ENCODE assay signal across 29 mouse cellular contexts in the genomic region with DNA sequence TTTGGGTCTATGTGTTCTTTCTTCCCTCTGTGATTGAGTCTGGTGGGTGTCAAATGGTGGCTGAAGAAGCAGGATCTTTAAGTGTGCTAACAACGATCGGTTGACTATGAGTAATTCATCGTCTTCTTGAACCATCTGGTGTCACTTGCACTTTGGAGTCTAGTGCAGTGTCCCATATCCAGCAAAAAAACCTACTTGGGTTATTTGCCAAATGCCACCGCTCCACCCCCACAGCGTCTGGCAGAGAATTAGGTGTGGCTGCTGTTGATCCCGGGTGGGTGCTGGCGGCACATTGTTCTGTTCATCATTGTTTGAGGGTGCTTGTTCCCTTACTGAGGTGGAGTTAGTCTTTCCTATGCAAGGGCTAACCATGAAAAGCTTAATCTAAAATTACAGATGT. TPM values are rescaled to one million over a fixed set of nuclear protein-coding genes. Genes with fewer than 3 reads are reported as not detected.
A peak's percentile ranks its signal among the peaks of the same experiment; 100 is the strongest.
DNase-seq lines count a peak whose midpoint lies in the region; ATAC-seq and TF ChIP-seq lines count a peak whose summit lies in the region.
"Had no signal": no experiment of that assay in that cellular context is flagged by ENCODE, and none has a peak within 500 bp of the region (broad histone marks: within the 10 kb centered on the region; RNA-seq: fewer than 3 reads in every experiment).

No protein-coding gene starts in this region.

- H3K9me3 ChIP-seq in forebrain, embryonic 14.5 days (replicated peaks; ENCODE audit: control insufficient read depth, low read length), result no peaks in the 10 kb centered on the region
- no peaks in the 10 kb centered on the region for H3K9me3 ChIP-seq in forebrain, postnatal 0 days (ENCODE audit: low read length)
- no peaks in the 10 kb centered on the region for H3K9me3 ChIP-seq in liver, embryonic 15.5 days (replicated peaks)
- H3K9me3 ChIP-seq: hindbrain, embryonic 12.5 days; limb, embryonic 13.5 days; stomach, embryonic 15.5 days had no signal

- no peak for ATAC-seq in forebrain, embryonic 14.5 days
- no peak for ATAC-seq in forebrain, postnatal 0 days
- no peak for ATAC-seq in liver, embryonic 15.5 days (ENCODE audit: insufficient read depth)
- no peak for ATAC-seq in inflammation-experienced regulatory T-cells, adult 6 months
- ATAC-seq: activated CD4-positive, CD25-positive, alpha-beta regulatory T cell, adult 4 months had no signal

- no peak for DNase-seq in forebrain, embryonic 14.5 days (ENCODE audit: low spot score)
- DNase-seq in forebrain, postnatal 0 days, result no peak
- DNase-seq in layer of hippocampus, adult 18-20 months (ENCODE audit: low spot score in 2 of 2), result peak; percentile 55 to 85
- DNase-seq in layer of hippocampus, postnatal 25 days (ENCODE audit: extremely low spot score in 1 of 2, low spot score in 1 of 2), result no peak
- no peak for DNase-seq in frontal cortex, postnatal 25 days (ENCODE audit: low spot score in 2 of 2)
- DNase-seq: adrenal gland, postnatal 10 days; cerebellum, adult 2 months; cerebellum, postnatal 25 days; gastrocnemius, adult 2 months; kidney, postnatal 36 days; lung, adult 18-20 months; lung, postnatal 10 days; thymus, adult 18-20 months had no signal

- TF ChIP-seq CTCF in forebrain, postnatal 0 days (IDR thresholded peaks at IDR 0.05; ENCODE audit: low read depth), result no peak
- TF ChIP-seq CTCF in cortical plate, adult 2 months (IDR thresholded peaks at IDR 0.05; ENCODE audit: extremely low read depth, insufficient read depth, low read length), result no peak

- H3K4me3 ChIP-seq in forebrain, embryonic 14.5 days (ENCODE audit: low read depth, low read length), result no peak overlapping the region
- no peak overlapping the region for H3K4me3 ChIP-seq in forebrain, postnatal 0 days (ENCODE audit: low read depth, low read length)
- H3K4me3 ChIP-seq in cortical plate, adult 2 months (ENCODE audit: insufficient read depth, low read length), result no peak overlapping the region
- H3K4me3 ChIP-seq in liver, embryonic 15.5 days (replicated peaks), result no peak overlapping the region
- H3K4me3 ChIP-seq: gastrocnemius, adult 2 months; hindbrain, embryonic 12.5 days; limb, embryonic 13.5 days; stomach, embryonic 15.5 days had no signal

- H3K9ac ChIP-seq in forebrain, embryonic 14.5 days (ENCODE audit: low read length), result no peak overlapping the region
- no peak overlapping the region for H3K9ac ChIP-seq in forebrain, postnatal 0 days
- H3K9ac ChIP-seq in liver, embryonic 15.5 days, result no peak overlapping the region
- H3K9ac ChIP-seq: hindbrain, embryonic 12.5 days; limb, embryonic 13.5 days; stomach, embryonic 15.5 days had no signal

- H3K27me3 ChIP-seq in forebrain, embryonic 14.5 days (replicated peaks; ENCODE audit: control insufficient read depth, insufficient read depth, low read length), result no peaks in the 10 kb centered on the region
- H3K27me3 ChIP-seq in forebrain, postnatal 0 days (ENCODE audit: insufficient read depth, low read length), result no peaks in the 10 kb centered on the region
- H3K27me3 ChIP-seq in liver, embryonic 15.5 days, result no peaks in the 10 kb centered on the region
- H3K27me3 ChIP-seq: hindbrain, embryonic 12.5 days; limb, embryonic 13.5 days; stomach, embryonic 15.5 days had no signal

- TF ChIP-seq POLR2A in cortical plate, adult 2 months (IDR thresholded peaks at IDR 0.05; ENCODE audit: extremely low read depth, insufficient read depth, low read length), result no peak

- no peak overlapping the region for H3K4me2 ChIP-seq in forebrain, embryonic 14.5 days (ENCODE audit: low read length)
- no peak overlapping the region for H3K4me2 ChIP-seq in forebrain, postnatal 0 days (ENCODE audit: low read depth)
- no peak overlapping the region for H3K4me2 ChIP-seq in liver, embryonic 15.5 days
- H3K4me2 ChIP-seq: hindbrain, embryonic 12.5 days; limb, embryonic 13.5 days; midbrain, embryonic 11.5 days; stomach, embryonic 15.5 days had no signal

- H3K36me3 ChIP-seq in forebrain, embryonic 14.5 days (ENCODE audit: control insufficient read depth, insufficient read depth, low read length), result peaks cover 20% of the 10 kb centered on the region
- H3K36me3 ChIP-seq in forebrain, postnatal 0 days (ENCODE audit: insufficient read depth), result no peaks in the 10 kb centered on the region
- peaks cover 29% of the 10 kb centered on the region for H3K36me3 ChIP-seq in liver, embryonic 15.5 days (replicated peaks)
- H3K36me3 ChIP-seq: stomach, embryonic 15.5 days had no signal

- H3K4me1 ChIP-seq in forebrain, embryonic 14.5 days (ENCODE audit: control insufficient read depth, insufficient read depth, low read length), result peaks cover 50% of the 10 kb centered on the region
- peaks cover 8% of the 10 kb centered on the region; the same call in 1 of the 2 replicates for H3K4me1 ChIP-seq in forebrain, postnatal 0 days (ENCODE audit: insufficient read depth)
- peaks cover 19% of the 10 kb centered on the region for H3K4me1 ChIP-seq in cortical plate, adult 2 months (ENCODE audit: control insufficient read depth, insufficient read depth, low read length)
- H3K4me1 ChIP-seq in liver, embryonic 15.5 days (replicated peaks), result peaks cover 96% of the 10 kb centered on the region

- peak overlapping the region; percentile 9; the same call in 1 of the 2 replicates for H3K27ac ChIP-seq in forebrain, embryonic 14.5 days (ENCODE audit: low read depth, low read length)
- no peak overlapping the region for H3K27ac ChIP-seq in forebrain, postnatal 0 days (ENCODE audit: low read depth, low read length)
- 0 out of 2 replicates have a peak overlapping the region, but pooled peaks have one; percentile 23 for H3K27ac ChIP-seq in cortical plate, adult 2 months (ENCODE audit: insufficient read depth, low read length)
- peak overlapping the region; percentile 25 for H3K27ac ChIP-seq in liver, embryonic 15.5 days (replicated peaks)
- H3K27ac ChIP-seq: gastrocnemius, adult 2 months; hindbrain, embryonic 12.5 days; limb, embryonic 13.5 days; stomach, embryonic 15.5 days had no signal

- WGBS in forebrain, embryonic 14.5 days, result 59% methylated on average over 7 of the region's 7 CpGs
- WGBS in forebrain, postnatal 0 days, result 63% methylated on average over 7 of the region's 7 CpGs
- WGBS in liver, embryonic 15.5 days (ENCODE audit: insufficient replicate concordance), result 50% methylated on average over 7 of the region's 7 CpGs

RNA-seq across cellular contexts. Expression of a gene that starts 45.0 kb away (rescaled TPM):
- 148 and 174 TPM in 2 replicates for polyA plus RNA-seq in forebrain, embryonic 14.5 days (2014; fragmentation: Nextera tagmentation; extraction: Ambion mirVana)
- 70.8 and 85.9 TPM in 2 replicates for total RNA-seq in forebrain, postnatal 0 days (2014; rRNA removed)
- polyA plus RNA-seq in forebrain, postnatal 0 days (2015; fragmentation: Nextera tagmentation; extraction: Ambion mirVana), result 173 and 174 TPM in 2 replicates
- total RNA-seq in layer of hippocampus, adult 18-20 months (2021), result 100 to 1,000 TPM in 1 of 2 experiments, 10 to 100 TPM in 1; 98.5 to 108 TPM
- 100 to 1,000 TPM; 105 to 134 TPM for total RNA-seq in layer of hippocampus, postnatal 25 days (2021)
- polyA plus RNA-seq in cortical plate, adult 2 months (2012; rRNA removed), result 62.8 and 64.1 TPM in 2 replicates
- 24.7 and 25.2 TPM in 2 replicates for polyA plus RNA-seq in liver, embryonic 15.5 days (2015; fragmentation: Nextera tagmentation; extraction: Ambion mirVana)
- polyA plus RNA-seq in inflammation-experienced regulatory T-cells, adult 6 months (2017; shearing (Covaris generic)), result under 1 TPM; 0.35 to 0.51 (median 0.44) TPM
- total RNA-seq: gastrocnemius, adult 2 months had no signal

RNA-seq across cellular contexts. Expression of a gene that starts 48.0 kb away (rescaled TPM):
- 0.32 and 0.41 TPM in 2 replicates for polyA plus RNA-seq in forebrain, embryonic 14.5 days (2014; fragmentation: Nextera tagmentation; extraction: Ambion mirVana)
- total RNA-seq in forebrain, postnatal 0 days (2014; rRNA removed), result 1.8 TPM in 1 of 2 replicates, not detected in the other
- 0.26 and 0.63 TPM in 2 replicates for polyA plus RNA-seq in forebrain, postnatal 0 days (2015; fragmentation: Nextera tagmentation; extraction: Ambion mirVana)
- total RNA-seq in layer of hippocampus, adult 18-20 months (2021), result 1 to 10 TPM; 1.0 to 1.5 TPM
- 1 to 10 TPM in 1 of 2 experiments, under 1 TPM in 1; 0.37 to 1.7 TPM for total RNA-seq in layer of hippocampus, postnatal 25 days (2021)
- polyA plus RNA-seq in cortical plate, adult 2 months (2012; rRNA removed), result 1.2 and 1.6 TPM in 2 replicates
- not detected in 2 replicates for polyA plus RNA-seq in liver, embryonic 15.5 days (2015; fragmentation: Nextera tagmentation; extraction: Ambion mirVana)
- polyA plus RNA-seq in inflammation-experienced regulatory T-cells, adult 6 months (2017; shearing (Covaris generic)), result not detected
- total RNA-seq: adrenal gland, postnatal 10 days; gastrocnemius, adult 2 months; gastrocnemius, postnatal 4 days; heart, adult 8-10 months; heart, postnatal 25 days; midbrain, postnatal 0 days had no signal
- polyA plus RNA-seq: activated CD4-positive, CD25-positive, alpha-beta regulatory T cell, adult 4 months; cerebellum, adult 2 months; embryonic facial prominence, embryonic 14.5 days; heart, embryonic 14.5 days; hindbrain, embryonic 12.5 days; kidney, embryonic 14.5 days; limb, embryonic 13.5 days; midbrain, embryonic 11.5 days; midbrain, postnatal 0 days; neural tube, embryonic 14.5 days; stomach, embryonic 15.5 days had no signal

Comparison
In these comparisons a context has a peak if more than half of its experiments do, and no peak if none do; other contexts are left out.
1. DNase-seq: peak in layer of hippocampus, adult 18-20 months (2 of 2); none in forebrain, embryonic 14.5 days (single experiment), forebrain, postnatal 0 days (single experiment), layer of hippocampus, postnatal 25 days (0 of 2) and frontal cortex, postnatal 25 days (0 of 2).
2. RNA of a gene that starts 45.0 kb away (polyA plus RNA-seq): 173 to 174 TPM in forebrain, postnatal 0 days, 148 to 174 TPM in forebrain, embryonic 14.5 days, 62.8 to 64.1 TPM in cortical plate, adult 2 months and 24.7 to 25.2 TPM in liver, embryonic 15.5 days; 0.35 to 0.51 TPM in inflammation-experienced regulatory T-cells, adult 6 months; every median in the first group is over 10 times any median in the second.